Mouse (Mus musculus) CD4-positive helper T cell, adult 2 months (primary cell): ENCODE measurements around the gene Fgr.
A peak's percentile ranks its signal among the peaks of the same experiment; 100 is the strongest.
"Not testable (repeated sequence)": the region's sequence is repeated elsewhere in the genome, so short reads cannot be mapped to it uniquely, and the experiment has no call there.

Experiments used
- DNase-seq: peaks from one replicate; pipeline ENCODE4 v3.0.0-alpha.2; 2012; ENCODE audit warnings: low read depth, missing footprints, low spot score

Gene Fgr

DNA sequence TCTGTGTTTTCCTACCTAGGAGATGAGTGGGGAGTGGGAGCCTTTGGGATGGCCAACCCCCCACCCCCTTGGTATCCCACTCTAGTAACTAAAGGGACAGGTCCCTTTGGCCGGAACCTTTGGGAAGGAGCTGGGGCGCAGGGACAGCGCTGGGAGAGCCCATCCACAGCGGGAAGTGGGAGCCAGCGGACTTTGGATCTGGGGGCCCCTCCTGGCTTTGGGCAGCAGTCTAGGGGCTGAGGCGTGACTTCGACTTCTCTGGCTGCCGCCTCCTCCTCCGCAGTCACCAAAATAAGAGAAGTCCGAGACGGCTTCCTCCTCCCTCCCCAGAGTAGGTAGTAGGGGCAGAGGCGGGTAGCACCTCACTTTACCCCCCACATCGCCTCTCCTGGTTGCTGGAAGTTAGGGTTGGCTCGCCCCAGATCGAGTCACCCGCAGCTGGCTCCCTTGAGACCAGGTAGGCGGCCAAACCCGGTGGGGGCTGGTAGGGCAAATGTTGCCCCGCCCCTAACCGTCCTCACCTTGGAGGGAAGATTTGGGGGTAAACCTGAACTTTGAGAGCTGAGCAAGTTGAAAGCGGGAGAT, at the start of gene Fgr:
TSS of gene Fgr (plus strand) at position 282 of the 585 bp plus-strand sequence.
- peak; percentile 24 for DNase-seq

DNA sequence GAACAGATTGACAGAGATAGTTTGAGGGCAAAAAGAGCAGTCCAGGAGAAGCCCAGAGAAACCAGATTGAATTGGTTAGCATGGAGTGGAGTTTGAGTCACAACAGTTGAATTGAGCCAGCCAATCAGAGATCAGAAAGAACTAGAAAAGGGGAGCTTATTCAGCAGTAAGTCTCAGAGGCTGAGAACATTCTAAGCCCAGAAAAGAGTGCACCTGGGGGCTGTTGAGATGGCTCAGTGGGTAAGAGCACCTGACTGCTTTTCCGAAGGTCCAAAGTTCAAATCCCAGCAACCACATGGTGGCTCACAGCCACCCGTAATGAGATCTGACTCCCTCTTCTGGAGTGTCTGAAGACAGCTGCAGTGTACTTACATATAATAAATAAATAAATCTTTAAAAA, 47.4 kb upstream of the Fgr start:
- not testable (repeated sequence) for DNase-seq

DNA sequence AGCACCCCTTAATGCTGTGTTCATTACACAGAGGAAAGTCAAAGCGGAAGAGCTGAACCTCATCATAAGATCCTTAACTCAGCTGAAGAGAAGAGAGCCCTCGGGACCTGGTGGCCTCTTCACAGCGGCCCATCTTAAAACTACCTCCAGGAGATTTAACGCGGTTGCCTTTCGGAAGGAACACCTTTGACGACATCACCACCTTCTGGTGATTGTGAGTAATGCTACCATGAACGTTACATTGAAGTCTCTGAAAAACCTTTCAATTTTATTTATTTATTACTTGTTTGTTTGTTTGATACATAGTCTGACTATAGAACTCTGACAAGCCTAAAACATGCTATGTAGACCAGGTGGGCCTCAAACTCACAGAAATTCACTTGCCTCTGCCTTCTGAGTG, 43.1 kb upstream of the Fgr start:
- peak; percentile 75 for DNase-seq

DNA sequence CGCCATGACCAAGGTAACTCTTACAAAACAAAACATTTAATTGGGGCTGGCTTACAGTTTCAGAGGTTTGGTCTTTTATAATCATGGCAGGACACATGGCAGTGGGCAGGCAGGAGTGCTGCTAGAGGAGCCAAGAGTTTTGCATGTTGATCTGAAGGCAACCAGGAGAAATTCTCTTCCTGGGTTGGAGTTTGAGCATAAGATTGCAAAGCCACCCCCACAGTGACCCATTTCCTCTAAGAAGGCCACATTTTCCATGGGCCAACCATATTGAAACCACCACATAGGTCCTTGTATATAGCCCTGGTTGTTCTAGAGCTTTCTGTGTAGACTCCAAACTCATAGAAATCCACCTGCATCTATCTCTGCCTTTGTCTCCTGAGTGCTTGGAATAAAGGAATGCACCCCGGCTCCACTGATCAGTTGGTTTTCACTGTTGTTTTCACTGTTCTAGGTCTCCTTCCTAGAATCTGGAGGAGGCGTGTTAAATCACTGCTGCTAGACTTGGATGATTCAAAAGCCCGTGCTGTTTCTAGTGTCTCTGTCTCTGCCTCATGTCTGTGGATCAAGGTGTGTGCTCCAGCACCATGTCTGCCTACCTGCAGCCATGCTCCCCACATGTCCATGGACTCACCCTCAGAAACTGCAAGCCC, 41.0 kb upstream of the Fgr start:
- DNase-seq: peak; percentile 44

DNA sequence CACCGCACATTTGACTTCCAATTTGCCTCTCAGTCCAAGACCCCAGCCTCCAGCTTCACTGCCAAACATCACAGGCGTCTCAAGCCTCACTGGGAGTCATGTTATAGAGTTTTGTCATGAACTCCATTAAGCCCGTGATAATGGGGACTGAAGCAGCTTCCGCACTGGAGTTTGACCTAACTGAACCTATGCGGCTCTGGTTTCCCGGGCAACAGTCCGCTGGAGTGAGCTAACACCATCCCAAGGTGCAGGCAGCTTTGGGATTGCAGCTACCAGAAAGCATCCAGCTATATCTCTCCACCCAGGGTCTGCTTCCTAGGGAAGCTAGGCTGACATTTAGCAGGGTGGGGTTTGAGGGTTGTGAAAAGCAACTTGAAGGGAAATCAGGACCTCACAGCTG, 39.3 kb upstream of the Fgr start:
- no peak for DNase-seq

DNA sequence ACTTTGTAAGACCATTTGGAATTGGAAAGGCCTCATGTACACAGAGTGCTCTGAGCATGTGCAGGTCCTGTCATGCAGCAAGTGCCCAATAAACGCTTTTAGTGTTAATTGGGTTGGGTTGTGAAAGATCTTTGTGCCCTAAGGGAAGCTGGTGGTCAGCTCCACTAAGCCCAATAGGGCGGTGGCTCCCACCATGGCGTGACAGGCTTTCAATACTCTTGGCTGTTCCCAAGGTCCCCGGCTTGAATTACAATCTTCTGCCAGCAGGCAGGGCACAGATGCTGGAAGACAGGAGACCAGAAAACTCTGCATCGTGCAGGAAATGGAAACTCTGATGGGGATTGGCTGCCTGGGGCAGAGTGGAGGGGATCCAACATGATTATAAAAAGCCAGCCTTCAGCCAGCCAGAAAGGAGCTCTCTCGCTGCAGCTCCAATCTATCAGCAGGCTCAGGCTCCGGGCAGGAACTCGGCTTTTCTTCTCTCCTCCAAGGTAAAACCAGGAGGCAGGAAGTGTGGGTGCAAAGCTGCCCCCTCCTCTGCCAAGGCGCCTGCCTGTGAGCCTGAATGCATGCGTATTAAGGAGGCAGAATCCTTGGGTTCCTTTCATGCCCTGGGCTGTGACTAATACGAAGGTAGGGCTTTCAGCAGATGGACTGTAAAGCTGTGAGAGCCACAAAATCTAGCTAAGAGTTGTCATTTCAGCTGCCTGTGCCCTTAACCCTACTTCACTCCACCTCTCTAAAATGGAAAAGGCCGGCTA, 35.5 kb upstream of the Fgr start:
- DNase-seq: no peak

DNA sequence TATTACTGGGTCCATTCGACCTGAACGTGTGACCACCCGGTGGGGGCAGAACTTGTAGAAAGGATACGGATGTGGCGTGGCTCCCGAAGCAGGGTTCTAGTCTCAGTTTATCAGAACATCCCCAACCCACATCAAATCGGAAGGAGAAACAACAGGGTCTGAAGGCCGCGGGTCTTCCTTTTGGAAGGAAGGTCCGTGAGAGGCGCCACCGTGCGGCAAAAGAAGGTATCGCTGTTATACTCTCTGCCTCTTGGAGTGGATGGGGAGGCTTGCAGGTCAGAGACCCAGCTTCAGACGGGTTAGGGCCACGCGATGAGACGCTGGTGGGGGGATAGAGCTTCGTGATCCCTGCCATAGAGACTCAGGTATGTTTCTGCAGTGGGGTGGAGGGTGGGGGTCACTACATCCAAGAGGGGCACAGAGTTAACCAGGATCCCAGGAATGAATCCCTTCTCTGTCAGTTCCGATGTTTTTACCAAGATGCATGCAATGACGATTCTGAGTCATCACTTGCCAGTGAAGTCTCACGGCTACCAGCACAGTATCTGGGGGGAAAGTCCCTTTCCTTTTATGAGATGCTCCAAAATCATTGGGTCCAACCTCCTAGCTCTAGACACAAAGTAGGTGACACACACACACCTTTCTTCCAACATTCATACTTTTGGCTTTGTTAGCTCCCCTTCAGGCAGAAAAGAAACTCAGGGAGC, 34.3 kb upstream of the Fgr start:
- peak; percentile 74 for DNase-seq

DNA sequence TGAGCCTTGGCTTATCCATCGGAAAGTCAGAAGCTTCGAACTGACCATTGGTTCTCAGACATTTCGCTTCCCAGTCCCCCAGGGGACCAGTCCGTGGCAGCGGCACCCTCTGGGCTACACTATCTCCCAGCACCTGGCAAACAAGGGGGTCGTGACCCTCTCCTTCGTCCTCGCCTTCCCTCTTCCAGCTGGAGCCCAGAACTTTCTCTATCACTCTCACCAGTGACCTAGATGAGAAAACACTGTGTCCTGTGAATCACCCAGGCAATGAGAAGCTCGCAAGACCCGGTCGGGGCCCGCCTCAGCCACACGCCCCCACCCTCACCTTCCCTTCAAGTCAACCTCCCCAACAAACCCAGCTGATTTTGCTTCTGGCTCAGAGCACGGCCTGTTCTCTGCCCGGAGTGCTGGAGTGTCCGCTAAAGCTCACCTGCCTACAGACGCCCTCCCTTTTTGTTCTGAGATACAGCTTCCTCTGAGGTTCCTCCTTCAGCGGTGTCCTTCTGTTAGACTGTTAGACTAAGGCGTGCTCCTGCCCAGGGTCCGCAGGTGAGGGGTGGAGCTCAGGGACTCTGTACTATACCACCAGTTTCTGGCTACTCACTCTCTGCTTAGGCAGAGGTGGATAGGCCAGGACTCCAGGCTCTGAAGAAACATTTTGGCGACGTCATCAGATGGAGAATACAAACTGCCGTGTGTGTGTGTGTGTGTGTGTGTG, 32.7 kb upstream of the Fgr start:
- DNase-seq: no peak

DNA sequence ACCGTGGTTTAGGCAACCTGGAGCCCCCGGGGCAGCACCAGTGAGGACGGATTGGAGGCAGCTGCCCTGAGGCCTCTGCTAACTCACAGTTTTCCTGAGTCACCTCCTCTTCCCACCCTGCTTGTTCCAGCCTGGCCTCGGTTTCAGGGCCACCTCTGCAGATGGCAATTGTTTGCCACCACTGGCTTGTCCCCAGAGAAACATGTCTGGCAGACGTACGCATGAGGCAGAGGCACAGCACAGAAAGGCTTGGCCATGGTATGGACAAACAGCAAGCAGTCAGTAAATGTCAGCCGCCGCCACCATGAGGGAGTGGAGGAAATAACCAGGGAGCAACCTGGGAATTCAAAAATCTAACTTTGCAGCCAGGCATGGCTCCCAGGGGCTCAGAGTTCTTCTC, 30.8 kb upstream of the Fgr start:
- DNase-seq: no peak

DNA sequence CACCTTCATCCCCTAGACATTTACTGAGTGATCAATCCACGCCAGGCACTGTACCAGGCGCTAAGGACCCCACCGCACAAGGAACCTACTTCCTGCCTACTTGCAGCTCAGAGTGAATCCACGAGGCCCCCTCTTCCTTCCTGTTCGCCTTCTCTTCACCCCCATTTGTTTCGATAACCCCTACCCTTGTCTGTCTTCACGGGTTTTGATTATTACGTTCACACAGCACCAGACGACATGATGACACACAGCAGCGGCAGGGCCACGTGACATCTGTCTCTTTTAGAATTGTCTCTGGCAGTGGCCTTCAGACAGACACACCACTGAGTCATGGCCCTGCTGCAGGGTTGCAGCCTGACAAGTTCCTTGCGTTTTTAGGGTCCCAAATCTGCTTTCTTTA, 29.8 kb upstream of the Fgr start:
- peak; percentile 67 for DNase-seq

DNA sequence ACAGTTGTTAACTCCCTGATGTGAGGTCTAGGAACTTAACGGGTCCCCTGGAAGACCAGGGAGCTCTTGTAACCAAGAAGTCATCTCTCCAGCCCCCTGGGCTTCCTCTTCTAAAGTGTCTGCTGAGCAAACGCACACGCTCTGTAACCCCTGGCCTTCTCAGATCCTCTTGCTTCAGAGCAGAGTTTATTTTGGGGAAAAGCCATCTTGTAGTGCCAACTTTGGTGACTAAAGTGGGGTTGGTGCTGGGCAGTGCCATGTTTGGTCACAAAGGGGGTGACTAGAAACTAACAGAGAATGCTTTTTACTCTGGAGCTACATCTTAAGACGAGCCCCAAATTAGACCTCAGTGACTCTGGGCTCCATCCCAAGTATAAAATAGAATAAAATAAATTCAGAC, 29.1 kb upstream of the Fgr start:
- DNase-seq: no peak

DNA sequence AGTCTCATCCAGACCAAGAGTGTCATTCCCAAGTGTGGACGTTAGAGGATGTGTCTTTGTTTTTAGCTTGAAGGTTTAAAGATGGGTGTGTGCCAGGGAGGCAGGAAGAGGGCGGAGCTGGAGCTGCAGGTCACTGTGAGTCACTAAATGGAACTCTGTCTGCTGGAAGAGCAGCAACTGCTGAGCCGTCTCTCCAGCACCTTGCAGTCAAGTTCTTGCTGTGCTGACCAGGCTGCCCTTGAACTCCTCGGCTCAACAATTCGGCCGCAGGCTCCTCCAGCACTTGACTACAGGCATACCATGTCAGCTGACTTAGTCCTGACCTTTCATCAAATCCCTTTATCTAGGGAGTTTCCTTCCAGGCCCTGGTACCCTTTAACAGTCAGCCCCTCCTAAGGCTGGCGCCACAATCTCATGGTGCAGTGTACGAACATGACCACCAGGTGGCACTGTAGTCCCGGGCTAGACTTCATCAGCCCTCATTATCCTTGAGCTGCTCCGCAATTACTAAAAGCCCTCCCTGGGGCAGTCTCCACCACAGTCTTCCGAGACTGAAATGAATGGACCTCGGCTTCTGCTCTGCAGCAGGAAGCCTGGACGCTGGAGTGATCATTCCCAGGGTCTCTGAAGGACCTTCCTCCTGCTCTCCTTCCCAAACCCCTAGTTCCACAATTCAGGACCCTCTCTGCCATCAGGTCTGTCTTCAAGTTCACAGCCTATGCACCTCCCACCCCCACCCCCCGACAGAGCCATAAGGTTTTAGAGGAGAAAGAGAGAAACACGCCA, 28.4 kb upstream of the Fgr start:
- DNase-seq: peak; percentile 88

DNA sequence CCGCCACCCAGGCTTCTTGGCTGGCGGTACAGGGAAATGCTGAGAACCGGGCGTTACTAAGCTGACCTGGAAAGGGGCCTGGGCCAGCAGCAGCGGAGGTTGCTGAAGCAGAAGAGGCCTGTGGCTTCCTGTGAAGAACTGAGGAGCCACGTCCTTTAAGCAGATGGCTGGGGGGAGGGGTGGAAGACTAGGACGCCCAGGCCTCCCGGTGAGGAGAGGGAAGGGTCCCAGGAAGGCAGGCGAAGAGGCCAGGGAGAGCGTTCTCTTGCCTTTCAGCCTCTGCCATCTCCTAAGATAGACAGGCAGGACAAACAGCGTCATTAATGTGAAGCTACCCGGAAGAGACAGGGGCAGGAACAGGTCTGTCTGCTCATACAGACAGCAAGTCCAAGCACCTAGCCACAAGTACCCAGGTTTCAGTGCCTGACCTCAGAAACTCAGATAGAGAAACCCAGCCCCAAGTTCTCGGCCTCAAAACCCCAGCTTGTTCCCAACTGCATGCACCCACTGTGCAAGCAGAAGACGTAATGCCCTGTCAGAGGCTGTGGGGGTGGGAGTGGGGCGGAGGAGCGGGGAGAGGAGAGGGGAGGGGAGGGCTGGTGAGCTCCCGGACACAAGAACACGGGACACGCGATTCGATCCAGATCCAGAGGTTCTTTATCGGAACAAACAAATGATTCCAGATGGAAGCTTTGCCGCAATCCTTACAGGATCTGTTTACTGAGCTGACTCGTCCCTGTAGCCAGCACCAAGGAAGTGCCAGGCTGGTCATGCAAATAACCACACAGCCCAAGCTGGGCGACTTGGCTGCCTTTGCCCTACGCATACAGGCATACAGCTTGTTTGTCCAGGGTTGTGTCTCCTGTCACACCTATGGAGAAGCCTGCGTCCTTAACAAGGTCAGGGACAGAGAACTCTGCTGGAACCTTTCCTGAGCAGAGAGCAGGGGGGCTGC, 27.6 kb upstream of the Fgr start:
- DNase-seq: peak; percentile 82

DNA sequence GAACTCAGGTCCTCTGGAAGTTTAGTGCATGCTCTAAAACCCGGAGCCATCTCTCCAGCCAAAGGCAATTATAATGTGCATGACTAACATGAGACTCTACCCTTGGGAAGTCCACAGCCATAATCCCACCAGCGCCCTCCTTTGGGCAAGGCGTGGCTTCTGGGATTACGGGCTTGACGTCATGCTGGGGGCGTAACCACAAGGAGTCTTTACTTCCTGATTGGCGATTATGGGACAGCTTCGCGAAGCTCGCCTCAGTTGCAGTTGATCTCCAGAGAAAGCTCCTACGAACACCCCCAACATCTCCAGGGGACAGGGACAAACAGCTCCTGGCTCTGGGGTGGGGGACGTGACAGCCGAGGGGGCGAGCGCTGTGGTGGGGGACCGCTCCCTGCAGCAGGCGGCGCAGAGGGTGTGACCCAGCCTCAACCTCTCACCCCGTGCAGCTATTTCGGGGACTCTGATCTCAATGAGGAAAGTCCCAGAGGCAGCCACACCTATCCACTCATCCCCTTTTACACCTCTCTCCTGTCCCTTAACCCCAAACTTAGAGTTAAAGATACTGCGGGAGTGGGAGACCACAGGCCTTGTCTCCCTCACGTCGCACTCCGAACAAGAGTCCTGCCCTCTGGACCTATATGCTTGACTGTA, 23.9 kb upstream of the Fgr start:
- no peak for DNase-seq

DNA sequence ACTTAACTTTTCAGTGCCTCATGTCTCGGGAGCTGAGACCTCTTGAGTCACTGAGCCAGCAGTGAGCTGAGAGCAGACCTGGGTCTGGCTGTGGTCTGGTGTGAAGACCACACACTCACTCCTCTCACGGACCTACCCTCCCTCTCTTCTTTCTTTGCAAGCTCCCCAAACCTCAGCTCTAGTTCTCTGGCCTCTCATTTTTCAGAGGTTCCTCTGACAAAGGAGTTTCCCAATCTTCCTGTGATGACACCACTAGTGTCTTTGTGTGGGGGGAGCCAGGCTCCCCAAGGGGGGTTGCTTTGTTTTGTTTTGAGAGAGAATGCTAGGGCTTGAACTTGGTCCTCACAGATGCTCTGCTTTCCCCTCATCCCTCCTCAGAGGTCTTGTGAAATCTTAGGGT, 22.9 kb upstream of the Fgr start:
- no peak for DNase-seq

DNA sequence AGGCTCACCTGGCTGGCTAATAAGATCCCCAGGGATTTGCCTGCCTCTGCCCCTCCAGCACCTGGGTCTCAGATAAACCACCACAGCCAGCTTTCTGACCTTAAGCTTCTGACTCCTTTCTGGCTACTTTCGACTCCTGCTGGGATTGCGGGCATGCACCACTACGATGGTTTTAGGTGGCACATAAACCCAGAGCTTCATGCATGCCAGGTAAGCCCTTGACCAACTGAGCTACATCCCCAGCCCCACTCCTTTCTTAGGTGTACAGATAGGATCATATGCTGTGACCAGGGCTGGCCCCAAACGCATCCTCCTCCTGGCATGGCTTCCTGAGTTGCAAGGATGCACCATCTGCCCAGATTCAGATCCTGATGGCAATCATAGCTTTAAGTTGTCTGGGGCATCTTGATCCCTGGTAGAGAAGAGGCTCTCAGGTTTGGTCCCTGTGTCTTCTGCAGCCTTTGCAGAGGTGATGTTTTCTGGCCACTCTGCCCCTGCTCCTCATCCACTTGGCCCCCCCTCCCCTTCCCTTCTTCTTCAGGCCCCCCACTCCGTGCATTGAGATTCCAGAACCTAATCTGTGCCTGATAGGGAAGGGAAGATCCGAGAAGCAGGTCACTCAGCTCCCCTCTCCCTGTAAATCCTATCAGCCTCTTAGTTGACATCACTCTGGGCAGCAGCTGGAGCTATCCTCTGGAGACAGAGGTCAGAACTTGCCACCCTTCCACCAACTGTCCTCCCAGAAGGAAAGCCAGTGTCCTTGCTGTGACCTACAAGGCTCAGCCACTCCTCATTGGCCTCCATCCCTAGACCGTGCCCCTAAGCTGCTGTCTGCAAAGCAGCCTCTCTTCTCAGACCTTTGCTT, 19.1 kb upstream of the Fgr start:
- no peak for DNase-seq

DNA sequence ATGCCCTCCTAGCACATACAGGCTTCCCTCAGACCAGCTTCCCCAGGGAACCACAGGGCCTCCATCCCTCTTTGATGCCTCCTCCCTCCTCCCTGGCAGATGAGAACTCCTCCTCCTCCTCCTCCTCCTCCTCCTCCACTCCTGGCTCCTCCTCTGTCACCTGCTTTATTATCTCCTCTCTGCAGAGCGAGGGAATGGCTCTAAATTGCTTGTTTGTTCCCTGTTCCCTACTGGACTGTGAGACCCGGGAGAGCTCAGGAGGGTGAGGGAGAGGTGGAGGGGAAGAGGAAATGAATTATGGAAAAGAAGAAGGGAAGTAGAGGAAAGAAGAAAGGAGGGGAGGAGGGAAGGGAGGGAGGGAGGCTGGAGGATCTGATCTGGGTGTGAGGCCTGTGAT, 18.5 kb upstream of the Fgr start:
- DNase-seq: no peak
